Mouse (Mus musculus) inflammation-experienced regulatory T-cells, adult 6 months (primary cell): ENCODE results near the gene Tsx. TPM values are rescaled to one million over a fixed set of nuclear protein-coding genes. Genes with fewer than 3 reads are reported as not detected.

Experiments used
- polyA plus RNA-seq, 3 experiments: library from polyadenylated mRNA; unstranded; fragments of 100-300 nt; shearing (Covaris generic); gene quantifications; one replicate each; pipeline ENCODE4 v1.2.1; 2017

The Tsx gene
- polyA plus RNA-seq, 3 experiments from 2014 or later, result 0.85 to 0.91 TPM; not detected in 1

Other genes with a start within 250 kb of the Tsx start
- not detected for gene Nap1l2, start 227.8 kb upstream of the Tsx start, polyA plus RNA-seq
- gene Cdx4, start 93.1 kb upstream of the Tsx start, polyA plus RNA-seq, result not detected
- 1 to 10 TPM; 2.5 to 5.4 (median 4.1) TPM for gene Chic1, start 58.0 kb upstream of the Tsx start, polyA plus RNA-seq
- not detected for gene Gm26992, start 7.5 kb downstream of the Tsx start, polyA plus RNA-seq
- gene Zcchc13, start 216.1 kb downstream of the Tsx start, polyA plus RNA-seq, result not detected